Mouse (Mus musculus) E14TG2a.4 (cell line): Measurements from ENCODE around the gene Tppp2.

Source experiments
- CTCF ChIP-seq: conservative IDR thresholded peaks from 2 replicates; pipeline ENCODE4 v1.5.1; 2014; ENCODE audit warnings: low read length
- NANOG ChIP-seq: IDR thresholded peaks from 2 replicates; pipeline ENCODE4 v1.6.1; 2014; ENCODE audit warnings: borderline replicate concordance, low read length, mixed read lengths
- POU5F1 ChIP-seq: IDR thresholded peaks from 2 replicates; pipeline ENCODE4 v1.6.1; 2014; ENCODE audit warnings: low read length, borderline replicate concordance

DNA sequence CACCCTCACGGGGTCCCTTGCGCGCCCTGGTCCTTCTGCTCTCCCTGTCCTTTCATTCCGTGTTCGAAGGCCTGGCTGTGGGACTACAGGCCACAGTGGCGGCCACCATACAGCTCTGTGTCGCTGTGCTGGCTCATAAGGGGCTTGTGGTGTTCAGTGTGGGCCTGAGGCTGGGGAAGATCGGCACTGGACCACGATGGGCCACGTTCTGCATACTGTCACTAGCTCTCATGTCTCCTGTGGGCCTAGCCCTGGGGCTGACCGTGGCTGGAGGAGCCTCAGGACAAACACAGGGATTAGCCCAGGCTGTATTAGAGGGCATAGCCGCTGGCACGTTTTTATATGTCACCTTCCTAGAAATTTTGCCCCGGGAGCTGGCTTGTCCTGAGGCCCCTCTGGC is 23.2 kb upstream of the Tppp2 start:
- TF ChIP-seq CTCF, result no peak
- TF ChIP-seq NANOG, result no peak
- no peak for TF ChIP-seq POU5F1
